Mouse (Mus musculus): ENCODE data around the gene Tmed5. TPM values are rescaled to one million over a fixed set of nuclear protein-coding genes. Genes with fewer than 3 reads are reported as not detected.
"Not testable (repeated sequence)": the region's sequence is repeated elsewhere in the genome, so short reads cannot be mapped to it uniquely, and the experiment has no call there.

The Tmed5 gene
- polyA plus RNA-seq, 1 experiment = 16.8 TPM

DNA sequence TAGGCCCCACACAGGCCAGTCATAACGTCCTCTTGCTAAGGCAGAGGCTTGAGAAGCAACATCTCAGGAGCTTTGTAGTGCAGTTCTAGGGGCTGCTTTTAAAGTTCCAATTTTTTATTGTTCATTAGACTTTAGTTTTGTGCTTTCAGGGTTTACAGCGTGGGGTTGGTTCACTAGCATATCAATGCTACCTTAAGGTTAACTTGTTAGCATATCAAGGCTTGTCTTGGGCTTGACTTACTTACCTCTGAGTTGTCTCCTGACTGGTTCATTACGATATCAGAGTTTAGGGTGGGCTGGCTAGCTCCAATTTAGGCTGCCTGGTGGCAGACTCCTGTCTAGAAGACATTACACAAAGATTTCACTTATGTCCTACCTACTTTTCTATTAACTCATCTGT, 34.7 kb downstream of the Tmed5 start:
- Histone ChIP-seq H3K4me3 (ENCODE audit: insufficient read depth, poor library complexity, severe bottlenecking) (no peak overlapping the region), H3K27me3 (ENCODE audit: control insufficient read depth, insufficient read depth, insufficient read length) (no peaks in the 10 kb centered on the region), H3K79me3 (ENCODE audit: low read depth) (no peaks in the 10 kb centered on the region), H3K79me2 (ENCODE audit: control insufficient read depth, insufficient read depth) (no peaks in the 10 kb centered on the region), H3K36me3 (ENCODE audit: control insufficient read depth, insufficient read depth) (peaks cover 65% of the 10 kb centered on the region), H3ac (ENCODE audit: control insufficient read depth, insufficient read length, low read depth) (no peak overlapping the region)
- TF ChIP-seq MYOD1 (IDR thresholded peaks at IDR 0.05; ENCODE audit: control insufficient read depth, insufficient read length, low read depth) = no peak
- no peak for TF ChIP-seq USF1 (IDR thresholded peaks at IDR 0.05; ENCODE audit: low read depth)
- TF ChIP-seq CTCF (IDR thresholded peaks at IDR 0.05; ENCODE audit: control insufficient read depth, insufficient read depth, insufficient read length) = no peak
- TF ChIP-seq MAX (IDR thresholded peaks at IDR 0.05) = no peak

DNA sequence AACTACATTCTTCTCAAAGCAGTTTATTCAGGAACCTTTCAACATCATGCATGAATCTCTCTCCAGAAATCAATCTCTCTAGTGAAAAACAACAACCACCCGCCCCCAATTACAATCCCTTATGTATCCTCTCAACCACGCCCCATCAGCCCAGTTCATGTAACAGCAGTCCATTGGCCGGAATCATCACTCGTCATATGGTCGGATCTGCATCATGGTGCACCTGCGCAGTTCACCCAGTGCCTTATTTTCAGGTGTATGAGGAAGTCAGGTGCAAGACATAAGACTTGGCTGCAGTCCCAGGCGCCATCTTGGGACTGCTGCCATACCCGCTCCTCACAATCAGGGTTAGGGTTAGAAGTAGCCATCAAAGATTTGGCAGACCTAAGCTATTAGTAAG, 39.7 kb downstream of the Tmed5 start:
- H3K4me3 ChIP-seq (ENCODE audit: insufficient read depth, poor library complexity, severe bottlenecking); H3ac ChIP-seq (ENCODE audit: control insufficient read depth, insufficient read length, low read depth); H3K79me2 ChIP-seq (ENCODE audit: control insufficient read depth, insufficient read depth); H3K79me3 ChIP-seq (ENCODE audit: low read depth); H3K27me3 ChIP-seq (ENCODE audit: control insufficient read depth, insufficient read depth, insufficient read length): not testable (repeated sequence)
- H3K36me3 ChIP-seq (ENCODE audit: control insufficient read depth, insufficient read depth) = peaks cover 55% of the 10 kb centered on the region

DNA sequence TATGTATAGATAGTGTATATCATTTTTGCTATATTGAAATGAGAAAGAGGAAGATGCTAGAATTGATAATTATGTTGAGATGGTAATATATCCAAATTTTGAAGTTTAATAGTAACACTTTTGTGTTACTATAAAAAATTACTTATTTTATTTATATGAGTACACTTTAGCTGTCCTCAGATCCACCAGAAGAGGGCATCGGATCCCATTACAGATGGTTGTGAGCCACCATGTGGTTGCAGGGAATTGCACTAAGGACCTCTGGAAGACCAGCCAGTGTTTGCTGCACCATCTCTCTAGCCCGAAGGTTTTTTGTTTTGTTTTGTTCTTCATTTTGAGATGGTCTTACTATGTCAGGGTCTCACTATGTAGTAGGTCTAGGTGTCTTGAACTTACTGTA, 47.0 kb downstream of the Tmed5 start:
- Histone ChIP-seq H3K79me3 (ENCODE audit: low read depth) (peaks cover 13% of the 10 kb centered on the region), H3K27me3 (ENCODE audit: control insufficient read depth, insufficient read depth, insufficient read length) (no peaks in the 10 kb centered on the region), H3ac (ENCODE audit: control insufficient read depth, insufficient read length, low read depth) (no peak overlapping the region), H3K79me2 (ENCODE audit: control insufficient read depth, insufficient read depth) (peaks cover 29% of the 10 kb centered on the region), H3K36me3 (ENCODE audit: control insufficient read depth, insufficient read depth) (peaks cover 61% of the 10 kb centered on the region), H3K4me3 (ENCODE audit: insufficient read depth, poor library complexity, severe bottlenecking) (no peak overlapping the region)
- TF ChIP-seq USF1 (IDR thresholded peaks at IDR 0.05; ENCODE audit: low read depth) = no peak
- no peak for TF ChIP-seq FOSL1 (IDR thresholded peaks at IDR 0.05; ENCODE audit: insufficient read depth, low read length, poor library complexity, severe bottlenecking)
- no peak for TF ChIP-seq MYOG (IDR thresholded peaks at IDR 0.05; ENCODE audit: control insufficient read depth, extremely low read depth, insufficient read length)
- TF ChIP-seq CEBPB (IDR thresholded peaks at IDR 0.05; ENCODE audit: low read depth) = no peak
- no peak for TF ChIP-seq MAX (IDR thresholded peaks at IDR 0.05)
- TF ChIP-seq CTCF (IDR thresholded peaks at IDR 0.05; ENCODE audit: control insufficient read depth, insufficient read depth, insufficient read length) = no peak
- no peak for TF ChIP-seq MYOD1 (IDR thresholded peaks at IDR 0.05; ENCODE audit: control insufficient read depth, insufficient read length, low read depth)

DNA sequence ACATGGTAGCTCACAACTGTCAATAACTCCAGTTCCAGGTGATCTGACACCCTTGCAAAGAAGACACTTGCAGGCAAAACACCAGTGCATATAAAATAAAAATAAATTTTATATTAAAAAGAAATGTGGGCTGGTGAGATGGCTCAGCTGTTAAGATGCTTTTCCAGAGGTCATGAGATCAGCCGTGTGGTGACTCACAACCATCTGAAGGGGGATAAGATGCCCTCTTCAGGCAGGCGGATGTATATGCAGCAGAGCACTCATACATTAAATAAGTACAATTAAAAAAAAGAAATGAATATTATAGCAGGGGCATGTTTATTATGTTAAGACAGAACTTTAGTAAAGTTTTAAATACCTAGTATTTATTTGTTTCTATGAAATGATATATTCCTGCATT, 50.0 kb downstream of the Tmed5 start:
- H3K79me2 ChIP-seq (ENCODE audit: control insufficient read depth, insufficient read depth) = peaks cover 59% of the 10 kb centered on the region
- TF ChIP-seq FOSL1 (IDR thresholded peaks at IDR 0.05; ENCODE audit: insufficient read depth, low read length, poor library complexity, severe bottlenecking) (no peak), CTCF (IDR thresholded peaks at IDR 0.05; ENCODE audit: control insufficient read depth, insufficient read depth, insufficient read length) (no peak)
- no peaks in the 10 kb centered on the region for H3K27me3 ChIP-seq (ENCODE audit: control insufficient read depth, insufficient read depth, insufficient read length)
- no peak overlapping the region for H3K4me3 ChIP-seq (ENCODE audit: insufficient read depth, poor library complexity, severe bottlenecking)
- H3K79me3 ChIP-seq (ENCODE audit: low read depth) = peaks cover 37% of the 10 kb centered on the region
- no peak overlapping the region for H3ac ChIP-seq (ENCODE audit: control insufficient read depth, insufficient read length, low read depth)
- H3K36me3 ChIP-seq (ENCODE audit: control insufficient read depth, insufficient read depth) = peaks cover 59% of the 10 kb centered on the region

DNA sequence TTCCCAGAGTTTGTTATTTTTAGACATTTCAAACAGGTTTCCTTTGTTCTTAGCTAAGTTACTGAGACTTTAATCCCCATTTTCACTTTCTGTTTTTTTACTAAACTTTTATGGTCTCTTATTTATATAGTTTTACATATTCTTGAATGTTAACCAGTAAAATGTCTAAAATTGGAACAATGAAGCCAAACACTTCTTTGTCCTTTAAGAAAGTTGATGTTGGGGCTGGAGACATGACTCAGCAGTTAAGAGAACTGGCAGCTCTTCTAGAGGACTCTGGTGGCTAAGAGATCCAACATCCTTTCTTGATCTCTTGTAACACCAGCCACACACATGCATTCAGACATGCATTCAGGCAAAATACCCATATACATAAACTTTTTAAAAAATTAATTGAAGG, 52.8 kb downstream of the Tmed5 start:
- H3ac ChIP-seq (ENCODE audit: control insufficient read depth, insufficient read length, low read depth) = no peak overlapping the region
- H3K79me3 ChIP-seq (ENCODE audit: low read depth) = peaks cover 62% of the 10 kb centered on the region
- H3K27me3 ChIP-seq (ENCODE audit: control insufficient read depth, insufficient read depth, insufficient read length) = no peaks in the 10 kb centered on the region
- H3K36me3 ChIP-seq (ENCODE audit: control insufficient read depth, insufficient read depth) = peaks cover 55% of the 10 kb centered on the region
- H3K79me2 ChIP-seq (ENCODE audit: control insufficient read depth, insufficient read depth) = peaks cover 87% of the 10 kb centered on the region
- no peak overlapping the region for H3K4me3 ChIP-seq (ENCODE audit: insufficient read depth, poor library complexity, severe bottlenecking)
- TF ChIP-seq CEBPB (IDR thresholded peaks at IDR 0.05; ENCODE audit: low read depth) = no peak
- no peak for TF ChIP-seq FOSL1 (IDR thresholded peaks at IDR 0.05; ENCODE audit: insufficient read depth, low read length, poor library complexity, severe bottlenecking)
- no peak for TF ChIP-seq CTCF (IDR thresholded peaks at IDR 0.05; ENCODE audit: control insufficient read depth, insufficient read depth, insufficient read length)
- no peak for TF ChIP-seq MYOD1 (IDR thresholded peaks at IDR 0.05; ENCODE audit: control insufficient read depth, insufficient read length, low read depth)
- no peak for TF ChIP-seq MAX (IDR thresholded peaks at IDR 0.05)
- no peak for TF ChIP-seq MYOG (IDR thresholded peaks at IDR 0.05; ENCODE audit: control insufficient read depth, extremely low read depth, insufficient read length)
- TF ChIP-seq USF1 (IDR thresholded peaks at IDR 0.05; ENCODE audit: low read depth) = no peak

DNA sequence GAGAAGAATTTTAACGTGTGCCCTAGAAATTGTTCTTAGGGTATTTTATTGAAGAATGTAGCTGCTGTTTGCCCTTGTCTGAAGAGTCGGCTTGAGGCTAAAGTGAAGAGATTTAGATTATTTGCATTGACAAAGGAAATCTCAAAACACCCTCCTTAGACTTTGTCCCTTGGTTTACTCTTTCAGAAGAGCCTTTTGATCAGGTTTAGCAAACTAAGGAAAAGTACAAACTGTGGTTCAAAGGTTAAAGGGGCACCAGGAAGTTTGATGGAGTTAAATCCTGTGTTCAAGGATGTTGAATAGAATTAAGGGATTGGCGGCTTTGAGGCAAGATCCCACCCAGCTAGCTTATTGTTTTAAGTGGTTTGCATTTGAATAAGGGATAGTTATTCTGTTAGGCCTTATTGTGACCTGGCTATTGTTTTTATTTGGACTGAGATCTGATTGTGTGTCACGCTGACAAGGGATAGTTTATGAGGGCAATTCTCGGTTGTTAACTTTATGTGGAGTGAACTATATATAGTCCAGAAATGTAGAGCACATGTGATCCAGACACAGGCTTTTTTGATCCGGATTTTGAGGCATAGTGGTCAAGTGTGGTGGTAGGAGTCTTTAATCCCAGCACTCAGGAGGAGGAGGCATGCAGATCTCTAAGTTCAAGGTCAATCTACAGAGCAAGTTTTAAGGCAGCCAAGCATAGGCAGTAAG, 55.4 kb downstream of the Tmed5 start:
- no peak overlapping the region for H3ac ChIP-seq (ENCODE audit: control insufficient read depth, insufficient read length, low read depth)
- H3K27me3 ChIP-seq (ENCODE audit: control insufficient read depth, insufficient read depth, insufficient read length) = no peaks in the 10 kb centered on the region
- H3K4me3 ChIP-seq (ENCODE audit: insufficient read depth, poor library complexity, severe bottlenecking) = no peak overlapping the region
- TF ChIP-seq USF1 (IDR thresholded peaks at IDR 0.05; ENCODE audit: low read depth) = no peak
- TF ChIP-seq MAX (IDR thresholded peaks at IDR 0.05) = no peak
- TF ChIP-seq CEBPB (IDR thresholded peaks at IDR 0.05; ENCODE audit: low read depth) = no peak
- no peak for TF ChIP-seq CTCF (IDR thresholded peaks at IDR 0.05; ENCODE audit: control insufficient read depth, insufficient read depth, insufficient read length)
- TF ChIP-seq MYOD1 (IDR thresholded peaks at IDR 0.05; ENCODE audit: control insufficient read depth, insufficient read length, low read depth) = no peak
- no peak for TF ChIP-seq MYOG (IDR thresholded peaks at IDR 0.05; ENCODE audit: control insufficient read depth, extremely low read depth, insufficient read length)
- TF ChIP-seq FOSL1 (IDR thresholded peaks at IDR 0.05; ENCODE audit: insufficient read depth, low read length, poor library complexity, severe bottlenecking) = no peak
- H3K36me3 ChIP-seq (ENCODE audit: control insufficient read depth, insufficient read depth) = peaks cover 51% of the 10 kb centered on the region
- peaks cover 99% of the 10 kb centered on the region for H3K79me2 ChIP-seq (ENCODE audit: control insufficient read depth, insufficient read depth)
- H3K79me3 ChIP-seq (ENCODE audit: low read depth) = peaks cover 80% of the 10 kb centered on the region
